Mouse (Mus musculus): ENCODE measurements at regions not wholly inside any gene's neighbourhood (a gene's known extent, or its start where the extent isn't known, plus 50 kb on each side); places are given as distances from the start of the nearest gene placed in this dataset.
A peak's percentile ranks its signal among the peaks of the same experiment; 100 is the strongest.

DNA sequence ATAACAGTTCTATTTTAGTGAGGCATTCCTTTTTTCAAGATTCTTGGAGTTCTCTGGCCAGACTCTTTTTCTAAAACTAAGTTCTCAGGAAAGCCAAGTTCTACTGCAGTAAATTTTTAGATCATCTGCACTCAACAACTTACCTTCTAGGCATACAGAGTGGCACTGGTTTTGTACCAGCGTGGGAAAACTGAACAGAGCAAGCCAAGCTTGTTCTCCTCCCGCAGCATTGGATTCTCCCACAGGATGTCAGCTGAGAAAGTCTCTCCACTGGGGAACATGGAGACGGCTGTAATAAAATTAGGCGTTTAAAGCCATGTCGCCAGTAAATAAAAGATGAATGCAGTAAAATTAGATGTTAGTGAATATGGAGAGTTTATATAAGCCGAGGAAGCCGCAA, 124.8 kb upstream of the Gm4301 start:
- no peaks in the 10 kb centered on the region for H3K4me1 ChIP-seq
- no peaks in the 10 kb centered on the region for H3K27me3 ChIP-seq (replicated peaks)
- H3K4me3 ChIP-seq (replicated peaks) = no peak overlapping the region
- no peak overlapping the region for H3K27ac ChIP-seq
- no peaks in the 10 kb centered on the region for H3K36me3 ChIP-seq
- no peaks in the 10 kb centered on the region for H3K9me3 ChIP-seq
- H3K4me2 ChIP-seq = no peak overlapping the region
- 53% methylated on average over 7 of the region's 7 CpGs for WGBS
- H3K9ac ChIP-seq = no peak overlapping the region
- ATAC-seq (ENCODE audit: insufficient read depth, low FRiP score, low read depth) = no peak

DNA sequence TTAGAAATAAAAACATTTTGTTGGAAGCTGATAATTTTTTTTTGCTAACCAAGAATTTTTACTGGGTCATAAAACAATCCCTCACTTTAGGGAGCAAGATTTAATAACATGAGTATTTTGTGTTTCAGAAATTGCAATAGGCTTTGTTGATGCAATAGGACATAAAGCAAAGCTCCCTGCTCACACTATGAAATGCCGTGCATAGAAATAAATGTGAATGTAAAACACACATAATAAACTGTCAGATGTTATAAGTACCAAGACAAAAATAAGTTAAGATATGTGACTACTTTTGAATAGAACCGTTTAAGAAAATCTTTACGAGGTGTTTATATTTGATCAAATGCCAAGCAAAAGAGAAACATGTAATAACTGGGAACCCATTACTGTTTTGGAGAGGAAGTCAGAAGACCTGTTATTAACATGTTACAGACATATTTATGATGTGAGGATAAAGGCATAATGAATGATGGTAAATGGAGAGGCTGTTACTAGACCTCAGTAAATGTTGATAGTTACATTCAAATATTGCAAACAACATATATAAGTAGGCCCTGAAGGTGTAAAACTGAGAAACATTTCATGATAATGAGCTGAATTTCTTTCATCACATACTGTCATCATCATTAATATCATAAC, 110.9 kb upstream of the Gm4301 start:
- ATAC-seq (ENCODE audit: insufficient read depth, low FRiP score, low read depth) = no peak
- 63% methylated on average over 3 of the region's 3 CpGs for WGBS

DNA sequence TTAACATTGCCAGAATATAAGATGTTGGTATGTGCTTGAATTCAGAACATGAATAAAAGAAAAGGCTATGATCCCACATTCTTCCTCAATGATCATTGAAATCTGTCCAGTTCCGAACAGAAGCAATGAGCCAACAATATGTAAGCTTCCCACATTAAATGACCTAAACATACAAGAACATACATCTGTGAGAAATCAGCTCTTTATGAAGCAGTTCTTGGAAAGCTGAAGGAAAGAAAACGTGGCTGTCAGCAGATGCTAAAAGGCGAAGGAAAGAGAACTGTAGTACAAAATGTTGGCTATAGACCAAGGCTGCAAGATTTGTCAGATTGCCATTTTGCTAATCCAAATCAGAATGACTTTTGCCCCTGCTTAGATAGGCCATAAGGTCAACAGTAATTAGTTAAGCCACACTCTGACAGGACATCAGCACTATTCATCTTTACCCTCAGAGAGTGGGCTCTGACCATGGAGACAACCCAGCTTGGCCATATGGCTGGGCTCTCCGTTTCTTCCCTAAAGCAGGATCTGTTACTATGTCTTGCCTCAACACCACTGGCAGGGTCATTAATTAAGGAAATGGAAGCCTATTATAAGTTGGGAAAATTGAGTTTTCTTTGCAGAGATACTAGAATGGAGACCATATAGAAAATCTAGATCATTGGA, 76.1 kb upstream of the Gm4301 start:
- Histone ChIP-seq H3K4me1 (no peaks in the 10 kb centered on the region), H3K4me3 (replicated peaks) (no peak overlapping the region), H3K9me3 (no peaks in the 10 kb centered on the region), H3K36me3 (no peaks in the 10 kb centered on the region), H3K27me3 (replicated peaks) (no peaks in the 10 kb centered on the region), H3K27ac (no peak overlapping the region), H3K4me2 (no peak overlapping the region), H3K9ac (no peak overlapping the region)
- 45% methylated on average over 4 of the region's 4 CpGs for WGBS
- ATAC-seq (ENCODE audit: insufficient read depth, low FRiP score, low read depth) = peak; percentile 31; the same call in 1 of the 2 replicates

More for the DNA sequence above, 110.9 kb upstream of the Gm4301 start:
- H3K36me3 ChIP-seq = no peaks in the 10 kb centered on the region
- H3K4me3 ChIP-seq (replicated peaks) = no peak overlapping the region
- H3K27ac ChIP-seq = no peak overlapping the region
- no peaks in the 10 kb centered on the region for H3K4me1 ChIP-seq
- no peaks in the 10 kb centered on the region for H3K27me3 ChIP-seq (replicated peaks)
- H3K9ac ChIP-seq = no peak overlapping the region
- H3K4me2 ChIP-seq = no peak overlapping the region
- no peaks in the 10 kb centered on the region for H3K9me3 ChIP-seq

DNA sequence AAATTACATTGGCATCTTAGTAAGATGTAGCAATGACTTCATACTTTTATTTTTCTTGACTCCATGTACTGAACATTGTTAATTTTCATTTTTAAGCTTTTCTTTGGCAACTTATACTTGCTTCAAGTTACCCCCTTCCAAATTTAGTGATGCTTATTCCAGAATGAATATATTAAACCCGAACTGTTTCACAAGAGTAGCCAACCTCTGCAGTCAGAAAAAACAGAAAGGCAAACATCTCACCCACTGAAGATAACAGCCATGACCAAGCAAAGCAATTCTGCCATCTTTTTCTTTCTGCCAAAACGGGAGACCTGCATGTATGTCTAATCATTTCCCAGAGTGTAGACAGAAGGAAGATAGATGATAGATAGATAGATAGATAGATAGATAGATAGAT, 72.0 kb upstream of the Gm4301 start:
- no peak overlapping the region for H3K27ac ChIP-seq
- no peak overlapping the region for H3K9ac ChIP-seq
- H3K36me3 ChIP-seq = no peaks in the 10 kb centered on the region
- no peak overlapping the region for H3K4me2 ChIP-seq
- H3K27me3 ChIP-seq (replicated peaks) = no peaks in the 10 kb centered on the region
- no peak for ATAC-seq (ENCODE audit: insufficient read depth, low FRiP score, low read depth)
- H3K4me1 ChIP-seq = no peaks in the 10 kb centered on the region
- WGBS = 50% methylated on average over 2 of the region's 2 CpGs
- H3K4me3 ChIP-seq (replicated peaks) = no peak overlapping the region
- no peaks in the 10 kb centered on the region for H3K9me3 ChIP-seq

DNA sequence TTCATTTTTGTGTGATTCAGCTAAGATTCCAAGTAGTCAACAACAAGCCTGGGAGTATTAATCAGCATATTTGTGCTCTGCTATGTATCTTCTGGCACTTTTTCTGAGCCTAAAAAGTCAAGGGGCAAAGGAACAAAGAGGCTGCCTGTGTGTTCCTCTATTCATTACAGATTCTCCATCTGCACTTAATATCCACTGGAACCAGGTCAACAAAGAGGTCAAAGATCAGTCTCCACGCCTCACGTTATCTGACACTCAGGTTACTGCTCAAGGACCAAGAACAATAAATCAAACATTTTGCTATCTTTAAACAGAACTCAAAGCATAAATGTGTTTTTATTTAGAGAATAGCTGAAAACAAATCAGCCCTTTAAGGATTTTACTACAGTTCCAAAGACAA, 71.4 kb upstream of the Gm4301 start:
- Histone ChIP-seq H3K27ac (no peak overlapping the region), H3K36me3 (no peaks in the 10 kb centered on the region), H3K9ac (no peak overlapping the region), H3K4me2 (no peak overlapping the region), H3K27me3 (replicated peaks) (no peaks in the 10 kb centered on the region), H3K9me3 (no peaks in the 10 kb centered on the region), H3K4me3 (replicated peaks) (no peak overlapping the region), H3K4me1 (no peaks in the 10 kb centered on the region)
- WGBS = 14% methylated on average over 2 of the region's 2 CpGs
- no peak for ATAC-seq (ENCODE audit: insufficient read depth, low FRiP score, low read depth)

DNA sequence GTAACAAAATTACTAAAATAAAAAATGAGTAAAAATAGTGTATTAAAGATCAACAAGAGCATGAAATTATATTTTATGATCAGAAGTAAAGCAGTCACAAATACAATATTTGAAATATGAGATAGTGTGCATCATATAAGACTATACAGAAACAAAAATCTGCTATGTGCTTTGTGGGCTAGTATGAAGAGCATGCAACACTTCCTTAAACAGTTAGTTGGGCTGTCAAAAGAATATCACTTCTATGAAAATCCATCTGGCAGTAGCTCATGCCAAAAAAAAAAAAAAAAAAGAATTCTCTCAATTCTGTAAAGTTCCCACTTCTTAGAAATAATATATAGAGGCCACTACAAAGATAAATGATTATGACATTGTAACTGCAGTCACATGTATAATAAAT, 53.0 kb upstream of the Gm4301 start:
- ATAC-seq (ENCODE audit: insufficient read depth, low FRiP score, low read depth) = no peak
- H3K27ac ChIP-seq = no peak overlapping the region

More for the DNA sequence above, 53.0 kb upstream of the Gm4301 start:
- Histone ChIP-seq H3K4me3 (replicated peaks) (no peak overlapping the region), H3K4me2 (no peak overlapping the region), H3K9ac (no peak overlapping the region), H3K27me3 (replicated peaks) (no peaks in the 10 kb centered on the region), H3K36me3 (no peaks in the 10 kb centered on the region), H3K9me3 (no peaks in the 10 kb centered on the region), H3K4me1 (no peaks in the 10 kb centered on the region)

All from stomach, embryonic 15.5 days (tissue).